8 mouse cellular contexts compared by ENCODE assay signal in genomic region chr3:101836045-101836444, GRCm38 (mm10). TPM values are rescaled to one million over a fixed set of nuclear protein-coding genes. Genes with fewer than 3 reads are reported as not detected.
DNase-seq lines count a peak whose midpoint lies in the region; ATAC-seq and TF ChIP-seq lines count a peak whose summit lies in the region.

No protein-coding gene starts in this region.

- DNase-seq in adrenal gland, adult (ENCODE audit: inconsistent age in 2 of 2, low spot score in 1 of 2), result peak; percentile 86 to 91
- peak; percentile 71 for DNase-seq in heart, adult 8-10 months (ENCODE audit: low spot score)
- peak; percentile 76 for DNase-seq in kidney, adult 18-20 months

- peak; percentile 83; the same call in 1 of the 2 replicates for ATAC-seq in limb, embryonic 12.5 days (ENCODE audit: insufficient number of reproducible peaks, insufficient read depth, low FRiP score, low TSS enrichment, low read depth)
- peak; percentile 97 for ATAC-seq in midbrain, embryonic 12.5 days (ENCODE audit: low FRiP score, low read depth)
- peak; percentile 91 for ATAC-seq in stomach, embryonic 16.5 days (ENCODE audit: insufficient read depth, low FRiP score)
- ATAC-seq in erythroid progenitor cell, adult 5-6 weeks (replicated peaks; ENCODE audit: low FRiP score, poor library complexity, severe bottlenecking), result no peak

- no peaks in the 10 kb centered on the region for H3K36me3 ChIP-seq in limb, embryonic 12.5 days
- H3K36me3 ChIP-seq in midbrain, embryonic 12.5 days, result no peaks in the 10 kb centered on the region
- H3K36me3 ChIP-seq in stomach, embryonic 16.5 days (ENCODE audit: control insufficient read depth, insufficient read depth, low read length), result no peaks in the 10 kb centered on the region

- H3K27me3 ChIP-seq in limb, embryonic 12.5 days, result no peaks in the 10 kb centered on the region
- H3K27me3 ChIP-seq in midbrain, embryonic 12.5 days, result no peaks in the 10 kb centered on the region
- no peaks in the 10 kb centered on the region for H3K27me3 ChIP-seq in stomach, embryonic 16.5 days (ENCODE audit: control insufficient read depth, insufficient read depth, low read length)

- peak overlapping the region; percentile 13 for H3K4me3 ChIP-seq in embryonic fibroblast, embryonic 13.5 days (ENCODE audit: insufficient read depth, low read length)
- peak overlapping the region; percentile 25 for H3K4me3 ChIP-seq in limb, embryonic 12.5 days (replicated peaks)
- H3K4me3 ChIP-seq in midbrain, embryonic 12.5 days, result peak overlapping the region; percentile 24; the same call in 1 of the 2 replicates
- peak overlapping the region; percentile 34 for H3K4me3 ChIP-seq in stomach, embryonic 16.5 days (replicated peaks; ENCODE audit: low read length)

- no peak overlapping the region for H3K9ac ChIP-seq in limb, embryonic 12.5 days (replicated peaks)
- no peak overlapping the region for H3K9ac ChIP-seq in midbrain, embryonic 12.5 days (replicated peaks)
- peak overlapping the region; percentile 54 for H3K9ac ChIP-seq in stomach, embryonic 16.5 days (ENCODE audit: low read length)

- H3K4me2 ChIP-seq in limb, embryonic 12.5 days, result peak overlapping the region; percentile 52
- H3K4me2 ChIP-seq in midbrain, embryonic 12.5 days (replicated peaks), result peak overlapping the region; percentile 41
- peak overlapping the region; percentile 53 for H3K4me2 ChIP-seq in stomach, embryonic 16.5 days (ENCODE audit: low read depth, low read length)

- H3K27ac ChIP-seq in embryonic fibroblast, embryonic 13.5 days (ENCODE audit: insufficient read depth, low read length), result peak overlapping the region; percentile 37; the same call in 1 of the 2 replicates
- H3K27ac ChIP-seq in limb, embryonic 12.5 days, result peak overlapping the region; percentile 47
- peak overlapping the region; percentile 20; the same call in 1 of the 2 replicates for H3K27ac ChIP-seq in midbrain, embryonic 12.5 days (replicated peaks)
- H3K27ac ChIP-seq in stomach, embryonic 16.5 days (ENCODE audit: low read length), result peak overlapping the region; percentile 89

- under 1% methylated on average over 8 of the region's 8 CpGs for WGBS in limb, embryonic 12.5 days
- WGBS in midbrain, embryonic 12.5 days, result under 1% methylated on average over 8 of the region's 8 CpGs
- under 1% methylated on average over 8 of the region's 8 CpGs for WGBS in stomach, embryonic 16.5 days

- peak; percentile 66 for TF ChIP-seq POLR2A in embryonic fibroblast, embryonic 13.5 days (IDR thresholded peaks at IDR 0.05; ENCODE audit: low read depth, low read length)

- no peak for TF ChIP-seq CTCF in embryonic fibroblast, embryonic 13.5 days (IDR thresholded peaks at IDR 0.05; ENCODE audit: borderline replicate concordance, insufficient read depth, low read length)

- H3K9me3 ChIP-seq in limb, embryonic 12.5 days, result no peaks in the 10 kb centered on the region
- no peaks in the 10 kb centered on the region for H3K9me3 ChIP-seq in midbrain, embryonic 12.5 days
- no peaks in the 10 kb centered on the region for H3K9me3 ChIP-seq in stomach, embryonic 16.5 days (replicated peaks; ENCODE audit: control insufficient read depth, low read length)

- peaks cover 9% of the 10 kb centered on the region for H3K4me1 ChIP-seq in embryonic fibroblast, embryonic 13.5 days (ENCODE audit: control insufficient read depth, insufficient read depth, low read length)
- H3K4me1 ChIP-seq in limb, embryonic 12.5 days (replicated peaks), result peaks cover 32% of the 10 kb centered on the region
- H3K4me1 ChIP-seq in midbrain, embryonic 12.5 days, result peaks cover 18% of the 10 kb centered on the region
- peaks cover 22% of the 10 kb centered on the region for H3K4me1 ChIP-seq in stomach, embryonic 16.5 days (ENCODE audit: control insufficient read depth, insufficient read depth, low read length)

RNA-seq across cellular contexts. Expression of gene Mab21l3, which starts 12.7 kb away (rescaled TPM):
- 2.1 and 2.5 TPM in 2 replicates for polyA plus RNA-seq in embryonic fibroblast, embryonic 13.5 days (2011; ENCODE audit: insufficient read length, low read depth, missing spikeins)
- total RNA-seq in heart, adult 8-10 months (2022), result not detected
- 1.1 and 1.3 TPM in 2 replicates for polyA plus RNA-seq in limb, embryonic 12.5 days (2016; fragmentation: Nextera tagmentation; extraction: Ambion mirVana)
- polyA plus RNA-seq in midbrain, embryonic 12.5 days (2016; fragmentation: Nextera tagmentation; extraction: Ambion mirVana), result 0.32 and 0.48 TPM in 2 replicates
- 3.1 and 3.3 TPM in 2 replicates for polyA plus RNA-seq in stomach, embryonic 16.5 days (2015; fragmentation: Nextera tagmentation; extraction: Ambion mirVana)
- total RNA-seq in erythroid progenitor cell, adult 5-6 weeks (2015; ENCODE audit: low replicate concordance), result not detected in 2 replicates
- not detected in 2 replicates for total RNA-seq in erythroid progenitor cell, adult 5-6 weeks (2017; ENCODE audit: low replicate concordance)

Comparison
In these comparisons a context has a peak if more than half of its experiments do, and no peak if none do; other contexts are left out.
1. H3K27ac ChIP-seq: peak in every context shown above with its lines; median percentile 89 in stomach, embryonic 16.5 days; 47 in limb, embryonic 12.5 days; 37 in embryonic fibroblast, embryonic 13.5 days; 20 in midbrain, embryonic 12.5 days.